Mouse (Mus musculus) neural tube, embryonic 10.5 days (tissue): Measurements from ENCODE around the gene Crygs.

Experiments
- DNase-seq: peaks from one replicate; pipeline ENCODE4 v3.0.0-alpha.2; 2017; ENCODE audit warnings: low spot score; ENCODE audit errors: extremely low spot score

The Crygs gene

DNA sequence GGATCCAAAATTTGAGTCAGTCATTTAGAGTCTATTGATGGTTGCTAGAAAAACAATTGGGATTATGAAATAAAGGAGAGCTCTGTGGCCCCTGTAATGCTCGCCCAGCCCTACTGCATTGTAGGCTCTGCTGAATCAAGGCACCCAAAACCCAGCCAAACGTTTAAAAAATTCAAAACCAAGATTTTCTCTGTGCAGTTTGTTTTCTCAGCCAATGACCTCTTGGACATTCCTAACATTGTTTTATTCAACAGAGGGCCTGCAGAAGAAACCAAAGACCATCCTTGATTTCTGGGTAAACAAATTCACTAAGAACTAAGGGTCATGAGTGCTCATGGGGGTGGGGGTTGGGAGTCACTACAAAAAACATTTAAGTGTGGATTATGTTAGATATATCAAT lies at the start of gene Crygs:
Gene Crygs (minus strand): TSS at position 101 of the 400 bp plus-strand sequence.
- no peak for DNase-seq

GRCm38 (mm10) chr16:22857431-22858113 lies 46.2 kb upstream of the Crygs start, which contains the start of the genes Tbccd1 and Dnajb11:
Tbccd1 (minus strand) TSS chr16:22857669.
Dnajb11 (plus strand) TSS chr16:22857845.
- peak; percentile 97 for DNase-seq

DNA sequence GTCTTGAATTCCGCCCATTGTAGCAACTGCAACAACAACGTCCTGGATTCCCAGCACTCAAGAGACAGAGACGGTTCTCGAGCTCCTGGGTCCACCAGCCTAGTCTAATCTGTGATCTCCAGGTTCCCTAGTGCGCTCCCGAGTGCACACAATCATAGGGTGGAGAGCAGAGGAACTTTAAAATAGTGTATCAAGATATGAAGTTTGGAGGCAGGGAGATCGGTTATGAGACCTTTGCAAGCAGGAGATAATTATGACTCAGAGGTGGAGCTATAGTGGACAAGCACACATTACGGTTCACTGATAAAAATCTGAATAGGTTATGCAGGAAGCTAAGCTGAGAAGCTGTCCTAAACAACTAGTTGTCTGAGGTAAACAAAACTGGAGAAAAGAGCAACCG lies 45.4 kb upstream of the Crygs start:
- peak; percentile 15 for DNase-seq

GRCm38 (mm10) chr16:22852709-22853108 lies 41.3 kb upstream of the Crygs start:
- DNase-seq, result no peak

DNA sequence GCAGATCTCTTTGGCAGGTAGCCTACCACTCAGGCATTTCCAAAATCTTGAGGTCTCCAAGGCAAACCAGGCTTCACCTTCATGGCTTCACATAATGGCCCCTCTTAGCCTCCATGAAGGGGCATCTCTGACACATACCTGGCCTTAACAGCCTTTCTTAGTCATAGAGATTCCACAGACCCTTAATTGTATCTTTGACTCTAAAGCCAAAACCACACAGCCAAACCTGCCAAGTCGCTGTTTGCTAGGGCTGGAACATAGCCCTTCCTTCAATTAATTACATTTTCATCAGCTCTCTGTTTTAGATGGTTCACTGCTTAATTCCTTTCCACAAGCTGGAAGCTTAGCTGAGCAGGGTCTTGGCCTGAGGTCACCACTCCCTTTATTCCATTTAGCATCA lies 37.0 kb upstream of the Crygs start:
- DNase-seq, result no peak

DNA sequence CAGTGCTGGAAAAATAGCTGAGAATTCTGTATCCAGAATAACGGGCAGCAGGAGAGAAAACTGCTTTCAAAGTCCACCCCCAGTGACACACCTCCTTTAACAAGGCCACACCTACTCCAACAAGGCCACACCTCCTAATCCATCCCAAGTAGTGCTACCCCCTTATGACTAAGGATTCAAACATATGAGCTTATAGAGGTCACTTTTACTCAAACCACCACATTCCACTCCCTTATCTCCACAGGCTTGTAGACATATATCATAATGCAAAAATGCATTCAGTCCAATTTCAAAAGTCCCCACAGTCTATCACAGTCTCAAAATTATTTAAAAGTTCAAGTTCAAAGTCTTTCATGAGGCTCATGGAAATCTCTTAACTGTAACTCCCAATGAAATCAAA lies 36.3 kb upstream of the Crygs start:
- DNase-seq, result no peak

GRCm38 (mm10) chr16:22845481-22845880 lies 34.1 kb upstream of the Crygs start:
- no peak for DNase-seq

GRCm38 (mm10) chr16:22844834-22845233 lies 33.5 kb upstream of the Crygs start:
- DNase-seq, result no peak

GRCm38 (mm10) chr16:22844061-22844801 lies 32.9 kb upstream of the Crygs start:
- peak; percentile 78 for DNase-seq

DNA sequence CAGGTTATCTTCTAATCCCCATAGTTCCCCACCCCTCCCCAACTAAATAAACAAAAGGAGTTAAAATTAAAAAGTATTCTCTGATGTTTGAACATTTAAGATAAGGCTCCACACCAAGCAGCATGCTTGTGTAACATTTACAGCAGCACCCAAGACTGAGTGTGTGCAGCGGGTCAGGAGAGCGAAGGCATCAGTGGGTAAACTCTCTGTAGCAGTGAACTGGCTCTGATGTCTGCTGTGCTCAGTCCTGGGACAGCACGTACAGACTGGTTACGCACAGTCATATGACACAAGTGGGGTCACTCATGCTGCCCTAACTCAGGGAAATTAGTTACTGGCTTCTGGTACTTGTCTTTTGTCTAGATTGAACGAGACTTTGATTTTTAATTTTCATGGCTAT lies 31.5 kb upstream of the Crygs start:
- DNase-seq, result no peak

GRCm38 (mm10) chr16:22839146-22839857 lies 27.9 kb upstream of the Crygs start:
- no peak for DNase-seq

GRCm38 (mm10) chr16:22832932-22833525 lies 21.7 kb upstream of the Crygs start:
- DNase-seq, result no peak

DNA sequence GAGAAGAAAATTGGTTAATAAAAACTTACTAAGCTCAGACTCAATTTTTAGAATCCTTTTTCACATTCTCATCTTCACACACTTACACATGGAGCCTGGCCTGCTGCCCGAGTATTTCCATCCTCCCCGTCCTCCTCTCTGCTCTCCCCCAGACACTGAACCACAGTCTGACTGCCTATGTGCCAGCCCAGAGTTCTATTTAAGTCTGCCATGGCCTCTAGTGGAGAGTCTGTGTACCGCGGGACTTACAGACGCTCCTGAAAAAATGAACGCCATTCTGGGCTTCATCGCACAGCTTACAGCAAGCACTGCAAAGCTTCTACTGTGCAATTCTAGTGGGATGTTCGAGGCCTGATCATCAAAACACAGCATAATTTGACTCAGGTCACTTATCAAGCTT lies 9.4 kb upstream of the Crygs start:
- no peak for DNase-seq

GRCm38 (mm10) chr16:22807468-22808070 lies 3.8 kb downstream of the Crygs start:
- DNase-seq, result peak; percentile 44

DNA sequence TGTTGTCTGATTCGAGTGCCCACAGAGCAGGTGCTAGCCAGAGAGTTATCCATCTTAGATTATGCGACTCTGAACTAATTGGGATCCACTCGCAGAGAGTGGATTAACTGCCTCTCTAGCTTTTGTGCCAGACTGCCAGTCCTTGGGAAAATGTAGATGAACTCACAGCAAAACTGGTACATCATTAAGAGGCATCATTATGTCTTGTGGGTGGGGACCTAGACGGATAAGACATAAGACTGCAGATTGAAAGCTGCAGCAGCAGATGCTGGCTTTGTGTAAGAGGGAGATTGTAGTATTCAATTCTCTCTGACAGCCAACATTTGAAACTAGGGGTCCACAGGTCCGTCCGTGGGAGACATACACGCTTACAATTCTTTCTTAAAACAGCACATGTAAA lies 8.6 kb downstream of the Crygs start:
- no peak for DNase-seq

DNA sequence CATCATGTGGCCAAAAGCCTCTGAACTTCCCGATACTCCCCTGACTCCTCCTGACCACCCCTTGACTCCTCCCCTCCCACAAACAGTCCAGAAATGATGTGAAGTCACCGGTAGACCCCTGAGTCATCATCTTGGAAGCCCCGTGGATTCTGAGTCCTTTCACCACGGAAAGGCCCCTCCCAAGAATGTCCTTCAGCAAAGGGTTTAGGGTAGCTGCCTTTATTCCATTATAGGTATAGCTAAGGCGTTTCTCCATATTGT lies 10.6 kb downstream of the Crygs start:
- DNase-seq, result no peak

GRCm38 (mm10) chr16:22800026-22800848 lies 11.1 kb downstream of the Crygs start:
- peak; percentile 40 for DNase-seq

GRCm38 (mm10) chr16:22798520-22798919 lies 12.9 kb downstream of the Crygs start:
- no peak for DNase-seq

DNA sequence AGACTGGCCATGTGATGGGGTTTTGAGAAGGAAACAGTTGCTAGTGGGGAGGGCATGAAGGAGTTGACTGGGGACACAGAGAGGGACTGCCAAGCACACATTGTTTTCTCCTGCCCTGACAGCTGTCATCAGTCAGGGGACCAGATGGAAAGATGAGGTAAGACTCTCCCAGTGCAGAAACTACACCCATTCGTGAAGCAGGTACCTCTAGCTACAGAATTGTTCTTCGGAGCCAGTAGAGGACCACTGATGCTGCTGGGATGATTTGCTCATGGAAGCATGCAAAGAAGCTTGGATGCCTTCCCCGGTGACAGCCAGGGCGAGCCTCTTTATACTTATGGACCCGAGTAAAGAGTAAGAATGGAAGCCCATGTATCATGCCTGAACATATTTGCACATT lies 13.9 kb downstream of the Crygs start:
- no peak for DNase-seq

DNA sequence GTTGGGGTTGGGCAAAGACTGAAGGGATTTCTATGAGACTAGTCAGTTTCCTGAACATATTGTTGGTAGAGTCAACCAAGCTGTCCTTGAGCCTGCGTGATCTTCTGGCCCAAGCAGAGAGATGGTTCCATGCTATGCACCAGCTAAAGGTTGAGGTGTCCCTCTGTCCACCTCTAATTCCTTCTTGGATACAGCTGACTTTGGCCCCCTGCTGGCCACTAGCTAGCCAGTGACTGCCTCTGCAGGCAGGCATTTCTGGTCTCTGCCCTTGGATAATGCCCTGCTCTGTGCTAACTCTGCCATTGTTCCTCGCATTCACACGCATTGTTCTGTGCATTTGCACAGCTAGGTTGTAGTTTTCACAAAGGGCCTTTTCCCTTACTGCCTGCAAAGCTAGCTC lies 15.9 kb downstream of the Crygs start:
- DNase-seq, result peak; percentile 39

GRCm38 (mm10) chr16:22791235-22791634 lies 20.1 kb downstream of the Crygs start:
- DNase-seq, result no peak
